Mouse (Mus musculus): ENCODE measurements around the gene Gm17018.
A peak's percentile ranks its signal among the peaks of the same experiment; 100 is the strongest.

The Gm17018 gene

DNA sequence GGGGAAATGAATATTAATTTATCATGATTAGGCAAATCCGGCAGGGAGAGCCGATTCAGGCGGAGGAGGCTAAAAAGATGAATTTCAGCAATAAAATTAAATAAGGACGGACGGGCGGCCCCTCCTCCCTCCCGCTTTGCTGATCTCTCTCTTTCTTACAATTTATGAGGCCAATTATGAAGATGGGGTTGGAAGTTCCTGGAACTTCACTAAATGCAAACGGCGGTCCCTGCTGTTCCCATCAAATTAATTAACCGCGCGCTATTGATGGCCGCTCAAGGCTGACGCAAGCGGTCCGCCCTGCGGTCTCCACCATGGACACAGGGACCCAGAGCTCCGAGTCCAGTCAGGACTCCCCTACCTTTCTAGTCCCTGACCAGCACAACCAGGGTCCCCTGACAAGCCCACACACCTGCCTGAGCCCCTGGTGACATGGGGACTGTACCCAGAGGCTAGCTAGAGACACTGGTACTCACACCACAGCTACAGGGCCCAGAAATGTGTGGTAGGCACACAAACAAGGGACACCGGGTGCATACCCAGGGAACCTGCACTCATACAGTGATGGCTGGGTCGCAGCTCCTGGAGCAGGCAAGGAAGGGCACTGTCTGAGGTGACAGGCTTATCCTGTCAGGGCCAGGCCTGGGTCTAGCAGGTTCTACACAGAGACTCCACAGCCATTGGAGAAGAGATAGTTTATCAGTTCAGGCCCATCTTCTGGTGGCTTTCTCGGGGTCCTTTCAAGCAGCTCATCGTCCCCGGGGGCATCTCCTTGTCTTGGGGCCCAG is 11.1 kb upstream of the Gm17018 start:
- DNase-seq = no peak

GRCm38 (mm10) chr19:45549948-45550347 is 10.5 kb upstream of the Gm17018 start:
- no peak for DNase-seq

DNA sequence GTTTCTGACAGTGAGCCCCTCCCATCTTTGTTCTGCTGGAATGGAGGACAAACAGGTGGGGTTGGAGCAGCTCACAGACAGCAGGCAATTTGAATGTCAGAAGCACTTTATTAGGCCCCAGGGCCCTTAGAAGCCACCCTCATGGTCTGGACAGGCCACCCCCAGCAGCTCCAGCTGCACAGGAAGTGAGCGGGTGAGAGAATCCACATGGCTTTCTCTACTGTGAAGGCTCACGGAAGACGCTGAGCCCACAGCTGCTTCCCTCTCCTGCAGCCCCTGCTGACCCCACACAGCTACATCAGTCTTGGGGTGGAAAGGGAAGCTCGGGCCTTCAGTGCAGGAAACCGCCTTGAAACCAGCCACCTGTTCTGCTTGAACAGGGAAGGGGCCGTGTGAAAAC is 8.2 kb upstream of the Gm17018 start:
- no peak for DNase-seq

GRCm38 (mm10) chr19:45554136-45554535 is 6.3 kb upstream of the Gm17018 start:
- no peak for DNase-seq

GRCm38 (mm10) chr19:45565925-45566715 is 5.7 kb downstream of the Gm17018 start:
- peak; percentile 35 to 49 for DNase-seq

DNA sequence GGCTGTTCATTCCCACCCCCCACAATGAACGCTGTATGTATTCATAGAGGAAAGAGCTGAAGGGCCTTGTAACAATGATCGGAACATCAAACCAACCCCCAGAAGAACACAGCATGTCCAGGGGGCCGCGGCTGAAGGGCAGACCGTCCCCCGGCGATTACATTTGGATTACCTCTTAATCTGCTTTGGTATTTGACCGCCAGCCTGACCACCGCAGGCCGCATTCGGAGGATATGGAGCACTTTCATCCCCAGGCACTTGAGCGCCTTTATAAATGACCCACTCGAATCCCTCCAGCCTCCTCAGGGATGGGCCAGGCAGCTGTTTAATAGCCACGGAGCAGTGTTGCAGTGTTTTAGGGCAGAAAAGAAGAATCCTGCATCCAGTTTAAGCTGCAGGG is 7.0 kb downstream of the Gm17018 start:
- DNase-seq = no peak

- DNase-seq = no peak
Observed at GRCm38 (mm10) chr19:45573033-45573432, 12.6 kb downstream of the Gm17018 start.

- peak; percentile 79 to 83 for DNase-seq
Observed at GRCm38 (mm10) chr19:45573861-45574267, 13.4 kb downstream of the Gm17018 start.

DNA sequence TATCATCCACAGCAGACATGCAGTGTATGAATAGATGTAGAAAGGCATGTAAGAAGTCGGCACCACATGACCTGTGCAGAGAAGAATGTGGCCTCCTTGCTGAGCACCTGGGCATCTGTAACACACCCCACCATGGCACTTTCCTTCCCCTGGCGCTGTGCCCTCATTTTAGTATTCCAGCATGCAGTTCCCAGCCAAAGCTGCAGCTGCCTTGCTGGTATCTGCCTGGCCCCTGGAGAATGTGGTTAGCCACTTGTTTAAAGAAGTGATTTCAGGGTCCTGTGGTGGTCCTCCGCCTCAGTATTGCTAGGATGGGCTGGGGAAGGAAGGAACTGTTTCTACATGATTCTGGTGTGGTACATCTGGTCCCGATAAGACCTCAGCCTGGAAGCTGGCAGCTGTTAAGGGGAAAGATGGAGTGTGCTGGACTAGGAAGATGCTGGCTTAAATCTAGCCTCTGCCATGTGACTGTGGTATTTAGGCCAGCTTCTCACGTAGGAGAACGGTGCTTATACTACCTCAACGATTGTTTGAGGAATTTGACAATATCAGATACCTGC is 14.0 kb downstream of the Gm17018 start:
- no peak for DNase-seq

- DNase-seq = no peak
Observed at GRCm38 (mm10) chr19:45574941-45575631, 14.7 kb downstream of the Gm17018 start.

DNA sequence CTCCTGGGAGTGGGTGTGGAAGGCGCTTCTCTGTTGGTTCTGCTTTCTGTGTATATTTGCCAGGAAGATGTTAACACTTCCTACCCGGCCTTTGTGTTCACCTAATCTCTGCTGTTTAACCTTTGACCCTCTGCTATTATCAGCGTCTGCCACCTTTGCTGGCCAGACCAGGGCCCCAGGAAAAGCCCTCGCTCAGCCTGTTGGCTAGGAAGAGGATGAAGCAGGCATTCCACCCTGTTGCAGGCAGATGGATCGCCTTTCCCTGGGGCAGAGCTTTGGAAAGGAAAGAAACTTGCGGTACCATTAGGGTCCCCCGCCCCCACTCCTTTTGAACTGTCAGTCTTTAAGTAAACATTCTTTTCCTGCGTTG is 15.2 kb downstream of the Gm17018 start:
- DNase-seq = no peak

GRCm38 (mm10) chr19:45577141-45577750 is 16.8 kb downstream of the Gm17018 start:
- DNase-seq = no peak

- no peak for DNase-seq
Observed at GRCm38 (mm10) chr19:45578976-45579375, 18.6 kb downstream of the Gm17018 start.

GRCm38 (mm10) chr19:45579416-45579815 is 19.0 kb downstream of the Gm17018 start:
- DNase-seq = no peak

DNA sequence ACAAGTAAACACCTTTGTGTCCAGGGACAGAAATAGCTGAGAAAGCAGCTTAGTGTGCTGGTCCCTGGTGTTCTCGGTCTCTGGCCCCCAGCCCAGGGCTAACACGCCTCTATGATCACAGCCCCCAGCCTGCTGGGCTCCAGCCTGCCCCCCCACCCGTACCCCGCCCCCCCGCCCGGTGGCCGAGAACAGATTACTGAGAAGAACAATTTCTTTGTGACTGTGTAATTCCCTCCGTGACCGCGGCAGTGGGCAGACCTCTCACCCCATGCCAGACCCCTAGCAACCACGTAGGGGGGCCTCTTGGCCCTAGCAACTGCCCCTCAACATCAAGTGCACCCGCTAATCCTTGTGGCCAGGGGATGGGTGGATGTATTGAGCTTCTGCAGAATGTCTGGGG is 19.8 kb downstream of the Gm17018 start:
- DNase-seq = no peak

GRCm38 (mm10) chr19:45581257-45581656 is 20.8 kb downstream of the Gm17018 start:
- peak; percentile 19 to 33 for DNase-seq

- DNase-seq = no peak
Observed at GRCm38 (mm10) chr19:45582161-45582560, 21.7 kb downstream of the Gm17018 start.

DNA sequence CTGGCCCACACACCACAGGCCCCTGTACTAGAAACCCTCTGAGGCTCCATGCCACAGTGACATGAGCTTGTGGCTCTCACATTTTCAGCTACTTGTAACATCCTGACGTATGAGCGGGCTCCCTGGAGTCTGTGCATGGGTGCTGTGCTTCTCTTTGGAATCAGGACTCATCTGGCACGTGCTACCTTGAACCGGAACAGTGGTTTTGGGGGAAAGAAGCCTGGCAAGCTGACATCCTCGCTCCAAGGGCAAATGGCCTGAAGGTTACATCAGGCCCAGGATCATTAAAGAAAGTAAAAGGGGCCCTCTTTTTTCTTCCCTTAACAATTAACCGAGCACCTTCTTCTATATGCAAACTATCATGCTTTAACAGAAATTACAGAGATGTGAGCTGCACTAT is 22.7 kb downstream of the Gm17018 start:
- DNase-seq = no peak

DNA sequence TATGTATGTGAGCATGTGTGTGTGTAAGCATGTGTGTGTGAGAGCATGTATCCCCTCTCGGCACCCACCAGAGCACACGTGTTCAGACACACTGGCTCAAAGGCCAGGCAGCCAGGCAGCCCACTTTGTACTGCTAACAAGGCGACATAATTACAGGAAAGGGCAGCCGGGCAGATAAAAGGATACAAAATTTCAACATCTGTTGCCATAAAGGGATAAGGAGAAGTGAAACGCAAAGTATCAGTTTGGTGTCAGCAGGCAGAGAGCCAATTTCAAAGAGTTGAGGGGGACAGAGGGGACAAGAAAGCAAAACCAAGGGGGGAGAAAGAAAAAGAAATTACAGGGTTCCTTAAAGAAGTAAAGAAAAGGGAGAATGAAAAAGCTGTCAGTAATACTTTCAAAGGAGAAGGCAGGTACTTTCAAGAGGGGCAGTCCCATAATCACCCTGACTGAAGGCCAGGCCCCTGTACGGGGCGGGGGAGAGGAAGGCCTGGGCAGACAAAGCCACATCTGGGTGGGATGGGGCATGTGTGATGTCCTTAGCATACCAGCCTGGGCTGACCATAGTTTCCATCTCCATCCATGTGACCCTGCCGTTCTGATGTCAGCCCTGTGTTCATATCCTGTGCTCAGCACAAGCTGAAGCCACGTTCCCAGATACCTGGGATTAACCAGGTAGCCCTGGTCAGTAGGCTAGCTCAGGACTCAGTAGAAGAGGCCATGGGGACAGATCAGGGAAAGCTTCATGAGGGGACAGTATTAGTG is 24.6 kb downstream of the Gm17018 start:
- DNase-seq = no peak

DNA sequence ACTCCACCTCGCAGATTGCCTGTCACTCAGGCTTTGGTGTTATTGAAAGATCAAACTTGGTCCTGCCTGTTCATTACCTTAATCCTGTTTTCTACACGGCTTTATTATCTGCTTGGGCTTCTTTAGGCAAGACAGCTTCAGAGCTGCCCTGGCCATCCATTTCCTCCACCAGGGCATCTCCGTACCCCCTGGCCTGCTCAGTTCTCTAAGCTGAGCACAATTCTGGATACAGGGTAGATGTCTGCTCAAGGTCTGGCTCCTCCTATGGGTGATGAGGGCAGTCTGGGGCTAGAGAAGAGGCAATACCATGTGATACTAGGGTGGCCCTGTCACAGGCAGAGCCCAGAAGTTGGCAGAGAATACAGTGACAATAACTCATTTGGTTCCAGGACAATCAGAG is 26.4 kb downstream of the Gm17018 start:
- DNase-seq = no peak

DNA sequence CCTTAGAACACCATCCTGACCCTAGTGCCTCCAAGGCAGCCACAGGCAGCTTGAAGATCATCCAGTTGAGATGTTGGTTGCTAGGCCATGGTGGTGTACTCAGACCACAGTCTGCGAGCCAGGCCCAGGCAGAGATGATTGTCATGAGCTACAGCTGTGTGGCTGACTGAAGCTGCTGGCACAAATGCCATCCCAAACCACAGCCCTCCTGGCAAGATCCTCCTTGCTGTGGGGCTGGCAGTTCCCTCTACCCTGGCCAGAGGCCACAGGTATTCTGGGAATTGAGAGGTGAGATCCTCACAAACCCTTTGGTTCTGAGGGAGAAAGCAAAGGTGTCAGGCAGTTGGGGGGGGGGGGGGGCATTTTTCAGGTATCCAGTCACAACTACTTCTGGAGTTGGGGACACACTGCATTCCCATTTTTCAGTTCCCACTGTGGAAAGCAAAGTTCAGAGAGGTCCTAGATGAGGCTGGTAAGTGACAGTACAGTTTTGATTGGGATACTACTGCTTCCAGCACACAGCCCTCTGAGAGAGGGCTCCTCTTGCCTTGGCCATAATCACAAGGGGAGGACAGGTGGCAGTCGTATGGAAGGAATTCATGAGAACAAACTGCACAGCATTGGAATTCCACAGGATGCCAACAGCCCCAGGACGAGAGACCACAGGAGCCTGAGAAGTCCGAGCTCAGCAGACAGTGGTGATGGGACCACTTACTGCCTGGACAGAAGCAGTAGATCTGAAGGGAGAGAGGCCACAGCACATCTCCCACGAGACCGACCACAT is 27.3 kb downstream of the Gm17018 start:
- no peak for DNase-seq
